Mouse (Mus musculus) neural tube, embryonic 12.5 days (tissue): Measurements from ENCODE around the gene Wdr31. TPM values are rescaled to one million over a fixed set of nuclear protein-coding genes. Genes with fewer than 3 reads are reported as not detected.
A peak's percentile ranks its signal among the peaks of the same experiment; 100 is the strongest.

Source experiments
- ATAC-seq: fragments of 200-750 bp; cut with Nextera tagmentation; 2 replicates; pipeline ENCODE4 v1.8.0; 2017; ENCODE audit warnings: low read depth, mild to moderate bottlenecking, moderate TSS enrichment, moderate library complexity; ENCODE audit not compliant: low FRiP score
- H3K27ac ChIP-seq: fragments of 300-500 bp; sonication (generic); 2 replicates; pipeline ENCODE4 v1.5.1; 2016
- H3K27me3 ChIP-seq: fragments of 300-500 bp; sonication (generic); replicated peaks from 2 replicates; pipeline ENCODE4 v1.6.1; 2016; ENCODE audit warnings: mild to moderate bottlenecking
- H3K36me3 ChIP-seq: fragments of 300-500 bp; sonication (generic); 2 replicates; pipeline ENCODE4 v1.6.1; 2016; ENCODE audit warnings: mild to moderate bottlenecking
- H3K4me1 ChIP-seq: fragments of 300-500 bp; sonication (generic); 2 replicates; pipeline ENCODE4 v1.6.1; 2016
- H3K4me2 ChIP-seq: fragments of 300-500 bp; sonication (generic); replicated peaks from 2 replicates; pipeline ENCODE4 v1.6.1; 2016; ENCODE audit warnings: mild to moderate bottlenecking
- H3K4me3 ChIP-seq: fragments of 300-500 bp; sonication (generic); 2 replicates; pipeline ENCODE4 v1.5.1; 2016
- H3K9ac ChIP-seq: fragments of 300-500 bp; sonication (generic); 2 replicates; pipeline ENCODE4 v1.6.1; 2016; ENCODE audit warnings: mild to moderate bottlenecking
- H3K9me3 ChIP-seq: fragments of 300-500 bp; sonication (generic); 2 replicates; pipeline ENCODE4 v1.6.1; 2016; ENCODE audit warnings: mild to moderate bottlenecking
- WGBS: fragments of 180-500 bp; shearing (Covaris S2); methylation state at CpG from one replicate; pipeline ENCODE4 v1.1.7; 2016; 5-methylcytosine and 5-hydroxymethylcytosine counted together
- polyA plus RNA-seq: library from polyadenylated mRNA; unstranded; fragments of >200 nt; fragmentation: Nextera tagmentation; extraction: Ambion mirVana; gene quantifications from 2 replicates; pipeline ENCODE4 v1.2.1, GENCODE M21; 2016

The Wdr31 gene
- polyA plus RNA-seq, 1 experiment from 2014 or later: 6.8 TPM

- Histone ChIP-seq H3K4me3 (no peak overlapping the region), H3K4me1 (0 out of 2 replicates have a peak, but pooled peaks cover 4% of the 10 kb centered on the region), H3K4me2 (no peak overlapping the region), H3K27ac (no peak overlapping the region), H3K36me3 (peaks cover 65% of the 10 kb centered on the region), H3K9me3 (no peaks in the 10 kb centered on the region), H3K9ac (no peak overlapping the region), H3K27me3 (no peaks in the 10 kb centered on the region)
- ATAC-seq: no peak
- 92% methylated on average over 11 of the region's 11 CpGs for WGBS
These were observed 39.2 kb upstream of the Wdr31 start for GRCm38 (mm10) chr4:62509946-62510345.

DNA sequence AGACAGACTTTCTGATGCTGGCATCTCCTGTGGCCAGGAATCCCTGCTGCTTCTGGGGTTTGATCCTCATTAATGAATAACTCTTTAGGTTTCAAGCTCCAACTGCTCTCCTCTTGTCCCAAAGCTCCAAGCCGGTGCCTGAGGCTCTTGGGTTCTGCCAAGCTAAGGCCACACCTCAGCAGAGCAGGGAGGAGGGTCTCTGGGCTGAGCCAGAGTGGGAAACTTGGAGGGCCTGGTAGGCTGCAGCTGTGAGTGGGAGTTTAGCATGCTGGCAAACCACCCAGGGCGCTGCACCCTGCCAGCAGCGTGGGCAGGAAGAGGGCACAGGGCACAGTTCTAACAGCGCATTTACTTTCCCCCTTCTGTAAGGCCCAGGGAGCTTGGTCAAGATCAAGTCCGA is 38.1 kb upstream of the Wdr31 start:
- H3K9me3 ChIP-seq: no peaks in the 10 kb centered on the region
- no peak for ATAC-seq
- no peak overlapping the region for H3K4me3 ChIP-seq
- H3K9ac ChIP-seq: no peak overlapping the region
- H3K36me3 ChIP-seq: peaks cover 63% of the 10 kb centered on the region
- 86% methylated on average over 5 of the region's 5 CpGs for WGBS
- H3K4me2 ChIP-seq: no peak overlapping the region
- H3K27me3 ChIP-seq: no peaks in the 10 kb centered on the region
- 0 out of 2 replicates have a peak, but pooled peaks cover under 1% of the 10 kb centered on the region for H3K4me1 ChIP-seq
- H3K27ac ChIP-seq: no peak overlapping the region

GRCm38 (mm10) chr4:62506798-62507197 is 36.1 kb upstream of the Wdr31 start:
- Histone ChIP-seq H3K9me3 (no peaks in the 10 kb centered on the region), H3K36me3 (peaks cover 43% of the 10 kb centered on the region), H3K4me2 (no peak overlapping the region), H3K27me3 (no peaks in the 10 kb centered on the region), H3K9ac (no peak overlapping the region), H3K4me3 (no peak overlapping the region), H3K27ac (no peak overlapping the region), H3K4me1 (no peaks in the 10 kb centered on the region)
- 68% methylated on average over 2 of the region's 2 CpGs for WGBS
- no peak for ATAC-seq

GRCm38 (mm10) chr4:62505991-62506390 is 35.3 kb upstream of the Wdr31 start:
- no peak overlapping the region for H3K4me3 ChIP-seq
- no peaks in the 10 kb centered on the region for H3K9me3 ChIP-seq
- peaks cover 35% of the 10 kb centered on the region for H3K36me3 ChIP-seq
- no peaks in the 10 kb centered on the region for H3K27me3 ChIP-seq
- WGBS: 87% methylated on average over 3 of the region's 3 CpGs
- no peak overlapping the region for H3K4me2 ChIP-seq
- no peak overlapping the region for H3K9ac ChIP-seq
- H3K4me1 ChIP-seq: peaks cover 5% of the 10 kb centered on the region
- no peak for ATAC-seq
- no peak overlapping the region for H3K27ac ChIP-seq

- Histone ChIP-seq H3K36me3 (peaks cover 23% of the 10 kb centered on the region), H3K4me2 (peak within 1 kb of the TSS; percentile 67), H3K27ac (no peak within 1 kb of the TSS), H3K4me1 (peaks cover 5% of the 10 kb centered on the region), H3K27me3 (no peaks in the 10 kb centered on the region), H3K9me3 (no peaks in the 10 kb centered on the region), H3K9ac (peak within 1 kb of the TSS; percentile 62), H3K4me3 (peak within 1 kb of the TSS; percentile 56)
- WGBS: 82% methylated on average over 3 of the region's 3 CpGs
- ATAC-seq: no peak
These were observed 32.8 kb upstream of the Wdr31 start, which contains the start of gene Hdhd3 for GRCm38 (mm10) chr4:62503374-62503970. Gene Hdhd3, minus strand, starts transcription at chr4:62503467.

DNA sequence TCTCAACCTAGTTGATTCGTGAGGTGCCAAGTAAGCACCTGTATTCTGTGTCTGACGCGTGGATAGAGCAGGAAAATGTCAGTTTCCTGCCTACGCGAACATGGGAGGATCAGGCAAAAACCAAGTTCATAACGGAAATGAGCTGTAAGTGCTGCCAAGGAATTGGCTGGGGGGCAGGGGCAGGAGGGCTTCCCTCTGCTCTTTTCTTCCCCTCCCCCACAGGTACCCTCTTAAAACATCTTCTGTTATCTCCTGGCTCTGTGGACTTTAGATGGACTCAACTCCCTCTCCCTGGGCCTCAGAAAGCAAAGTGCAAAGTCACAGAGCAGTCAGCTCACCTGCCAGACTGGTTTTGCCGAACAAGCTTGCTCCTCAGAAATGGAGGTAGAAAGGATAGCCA is 32.3 kb upstream of the Wdr31 start:
- no peaks in the 10 kb centered on the region for H3K9me3 ChIP-seq
- WGBS: 81% methylated on average over 7 of the region's 7 CpGs
- peaks cover 18% of the 10 kb centered on the region for H3K36me3 ChIP-seq
- H3K27ac ChIP-seq: no peak overlapping the region
- 0 out of 2 replicates have a peak overlapping the region, but pooled peaks have one; percentile 67 for H3K4me2 ChIP-seq
- no peak for ATAC-seq
- peaks cover 5% of the 10 kb centered on the region for H3K4me1 ChIP-seq
- no peak overlapping the region for H3K9ac ChIP-seq
- H3K27me3 ChIP-seq: no peaks in the 10 kb centered on the region
- no peak overlapping the region for H3K4me3 ChIP-seq

DNA sequence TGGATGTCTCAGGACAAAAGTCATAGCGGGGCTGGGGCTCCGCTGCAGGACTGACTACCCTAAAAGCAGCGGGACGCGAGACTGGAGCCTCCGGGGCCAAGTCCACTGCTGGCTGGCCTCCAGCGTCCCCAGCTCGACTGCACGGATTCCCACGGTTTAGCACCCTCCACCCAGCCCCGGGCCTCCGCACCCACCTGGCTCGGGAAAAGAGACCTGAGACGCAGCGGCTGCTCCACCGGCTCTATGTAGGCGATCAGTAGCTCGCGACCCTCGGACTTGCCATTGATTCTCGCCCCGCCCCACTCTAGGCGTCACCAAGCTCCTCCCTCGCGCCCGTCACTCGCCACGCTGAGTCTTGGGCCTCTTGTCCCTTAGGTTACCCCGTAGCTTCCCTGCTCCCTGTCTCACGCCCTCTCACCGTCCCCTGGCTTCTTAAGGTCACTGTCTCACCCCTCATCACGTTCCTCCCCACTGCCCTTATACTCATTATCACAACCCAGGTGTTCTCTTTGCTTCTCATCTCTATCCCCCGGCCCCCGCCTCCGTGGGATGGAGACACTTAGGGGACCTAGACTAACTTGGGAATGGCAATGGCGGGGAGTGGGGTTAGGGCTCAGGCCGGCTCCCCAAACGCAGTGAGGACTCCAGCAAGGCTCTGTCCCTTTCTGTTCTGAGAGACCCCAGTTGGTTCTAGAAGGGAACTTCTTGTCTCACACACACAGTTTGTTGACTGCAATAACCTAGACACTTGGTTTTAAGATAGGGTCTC is 31.5 kb upstream of the Wdr31 start:
- peak; percentile 96 for ATAC-seq
- peak overlapping the region; percentile 62 for H3K9ac ChIP-seq
- WGBS: 2% methylated on average over 38 of the region's 38 CpGs
- no peaks in the 10 kb centered on the region for H3K27me3 ChIP-seq
- H3K36me3 ChIP-seq: peaks cover 15% of the 10 kb centered on the region
- no peak overlapping the region for H3K27ac ChIP-seq
- H3K4me2 ChIP-seq: peak overlapping the region; percentile 67
- H3K4me3 ChIP-seq: peak overlapping the region; percentile 56
- H3K9me3 ChIP-seq: no peaks in the 10 kb centered on the region
- H3K4me1 ChIP-seq: peaks cover 5% of the 10 kb centered on the region

GRCm38 (mm10) chr4:62501534-62501933 is 30.8 kb upstream of the Wdr31 start:
- H3K9ac ChIP-seq: peak overlapping the region; percentile 62
- peak; percentile 42 for ATAC-seq
- peak overlapping the region; percentile 67 for H3K4me2 ChIP-seq
- H3K9me3 ChIP-seq: no peaks in the 10 kb centered on the region
- WGBS: 2% methylated on average over 7 of the region's 7 CpGs
- H3K36me3 ChIP-seq: peaks cover 14% of the 10 kb centered on the region
- H3K4me1 ChIP-seq: peaks cover 5% of the 10 kb centered on the region
- peak overlapping the region; percentile 56 for H3K4me3 ChIP-seq
- H3K27ac ChIP-seq: no peak overlapping the region
- no peaks in the 10 kb centered on the region for H3K27me3 ChIP-seq

DNA sequence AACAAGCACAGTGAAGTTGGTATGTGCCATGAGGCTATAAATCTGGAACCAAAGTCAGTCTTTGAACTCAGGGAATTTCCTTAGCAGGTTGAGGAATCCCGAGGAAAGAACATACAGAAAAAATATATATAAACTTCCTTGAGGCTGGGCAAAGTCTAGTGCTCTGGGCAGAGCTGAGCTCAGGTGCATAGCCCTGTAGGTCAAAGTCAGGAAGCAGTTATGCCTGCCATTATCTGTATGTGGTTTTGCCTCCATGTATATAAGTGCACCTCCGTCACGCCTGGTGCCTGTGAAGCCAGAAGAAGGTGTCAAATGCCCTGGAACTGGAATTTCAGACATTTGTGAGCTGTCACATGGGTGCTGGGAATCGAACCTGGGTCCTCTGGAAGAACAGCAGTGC is 30.1 kb upstream of the Wdr31 start:
- Histone ChIP-seq H3K4me1 (peaks cover 5% of the 10 kb centered on the region), H3K27me3 (no peaks in the 10 kb centered on the region), H3K4me3 (no peak overlapping the region), H3K4me2 (no peak overlapping the region), H3K9me3 (no peaks in the 10 kb centered on the region), H3K27ac (no peak overlapping the region), H3K36me3 (peaks cover 20% of the 10 kb centered on the region), H3K9ac (no peak overlapping the region)
- no peak for ATAC-seq
- WGBS: 87% methylated on average over 4 of the region's 4 CpGs

GRCm38 (mm10) chr4:62496815-62497214 is 26.1 kb upstream of the Wdr31 start:
- Histone ChIP-seq H3K4me3 (no peak overlapping the region), H3K9ac (no peak overlapping the region), H3K4me2 (no peak overlapping the region), H3K9me3 (no peaks in the 10 kb centered on the region), H3K36me3 (peaks cover 20% of the 10 kb centered on the region), H3K27me3 (no peaks in the 10 kb centered on the region), H3K4me1 (peaks cover 5% of the 10 kb centered on the region), H3K27ac (no peak overlapping the region)
- ATAC-seq: no peak
- 84% methylated on average over 8 of the region's 8 CpGs for WGBS

DNA sequence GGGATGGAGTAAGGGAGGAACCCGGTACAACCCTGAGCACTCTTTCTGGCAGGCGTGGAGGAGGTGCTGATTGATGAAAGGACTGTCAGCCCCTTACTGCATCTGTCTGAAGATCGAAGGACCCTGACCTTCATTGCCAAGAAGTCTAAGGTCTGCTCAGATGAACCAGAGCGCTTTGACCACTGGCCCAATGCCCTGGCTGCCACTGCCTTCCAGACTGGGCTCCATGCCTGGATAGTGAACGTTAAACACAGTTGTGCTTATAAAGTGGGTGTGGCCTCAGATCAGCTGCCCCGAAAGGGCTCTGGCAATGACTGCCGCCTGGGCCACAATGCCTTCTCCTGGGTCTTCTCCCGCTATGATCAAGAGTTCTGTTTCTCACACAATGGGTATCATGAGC is 25.2 kb upstream of the Wdr31 start:
- no peak overlapping the region for H3K9ac ChIP-seq
- 81% methylated on average over 8 of the region's 8 CpGs for WGBS
- H3K36me3 ChIP-seq: peaks cover 20% of the 10 kb centered on the region
- H3K4me2 ChIP-seq: no peak overlapping the region
- no peak overlapping the region for H3K27ac ChIP-seq
- no peak for ATAC-seq
- H3K4me1 ChIP-seq: no peaks in the 10 kb centered on the region
- no peaks in the 10 kb centered on the region for H3K27me3 ChIP-seq
- no peak overlapping the region for H3K4me3 ChIP-seq
- H3K9me3 ChIP-seq: no peaks in the 10 kb centered on the region

DNA sequence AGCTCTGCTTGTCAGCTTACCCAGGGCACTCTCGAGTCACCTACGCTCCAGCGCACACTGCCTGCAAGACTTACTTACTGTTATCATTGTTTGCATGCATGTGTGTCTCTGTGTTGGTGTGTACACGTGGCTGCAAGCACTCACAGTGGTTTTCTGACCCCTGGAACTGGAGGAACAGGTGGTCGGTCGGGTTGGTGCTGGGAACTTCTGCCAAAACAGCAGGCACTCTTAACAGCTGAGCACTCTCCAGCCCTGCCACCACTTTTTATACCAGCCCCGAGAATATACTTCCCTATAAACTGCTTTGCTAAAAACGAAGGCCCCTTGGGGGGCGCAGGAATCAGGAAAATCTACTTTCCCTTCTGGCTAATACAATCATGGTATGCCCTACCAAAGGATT is 23.5 kb upstream of the Wdr31 start:
- Histone ChIP-seq H3K27ac (no peak overlapping the region), H3K9me3 (no peaks in the 10 kb centered on the region), H3K27me3 (no peaks in the 10 kb centered on the region), H3K9ac (no peak overlapping the region), H3K4me1 (no peaks in the 10 kb centered on the region), H3K4me2 (no peak overlapping the region), H3K36me3 (peaks cover 14% of the 10 kb centered on the region), H3K4me3 (no peak overlapping the region)
- no peak for ATAC-seq
- WGBS: 82% methylated on average over 9 of the region's 9 CpGs
